Mouse (Mus musculus): ENCODE results near the gene A930017K11Rik.

The A930017K11Rik gene

DNA sequence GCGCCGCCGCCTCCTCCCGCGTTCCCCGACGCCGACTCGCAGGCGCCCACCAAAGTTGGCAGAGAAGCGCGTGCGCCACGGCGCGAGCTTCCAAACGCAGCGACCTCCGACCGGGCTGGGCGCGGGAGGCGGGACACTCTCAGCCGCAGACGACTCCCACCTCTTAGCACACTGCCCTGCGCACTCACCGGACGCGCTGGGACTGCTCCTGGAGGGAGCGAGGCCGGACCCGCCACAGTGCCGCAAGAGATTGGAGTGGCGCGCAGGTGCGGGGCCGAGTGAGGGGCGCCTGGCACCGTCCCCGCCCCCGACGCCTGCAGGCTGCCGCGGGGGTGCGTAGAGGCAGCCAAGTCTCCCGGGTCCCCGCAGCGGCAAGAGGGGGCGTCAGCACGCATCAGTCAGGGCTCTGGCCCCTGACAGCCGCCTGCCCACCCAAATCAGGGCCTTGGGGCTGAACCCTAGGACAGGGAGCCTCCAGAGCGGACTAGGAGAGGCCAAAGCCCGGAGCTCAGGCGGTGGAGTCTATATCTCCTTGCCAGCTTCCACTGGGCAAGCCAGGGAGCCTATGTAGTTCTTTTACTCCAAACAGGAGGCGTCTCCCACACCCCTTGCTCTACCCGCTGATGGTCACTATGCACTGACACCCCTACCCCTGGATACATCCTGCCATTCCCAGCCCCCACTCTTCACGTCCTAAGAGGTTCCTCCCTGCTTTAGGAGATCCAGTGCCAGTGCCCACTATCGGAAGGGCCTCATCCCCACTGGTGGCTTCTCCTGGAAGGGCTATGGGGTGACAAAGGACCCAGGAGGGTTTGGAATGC lies at the start of gene A930017K11Rik:
A930017K11Rik (minus strand) TSS at position 763 of the 821 bp plus-strand sequence.
- DNase-seq: no peak

DNA sequence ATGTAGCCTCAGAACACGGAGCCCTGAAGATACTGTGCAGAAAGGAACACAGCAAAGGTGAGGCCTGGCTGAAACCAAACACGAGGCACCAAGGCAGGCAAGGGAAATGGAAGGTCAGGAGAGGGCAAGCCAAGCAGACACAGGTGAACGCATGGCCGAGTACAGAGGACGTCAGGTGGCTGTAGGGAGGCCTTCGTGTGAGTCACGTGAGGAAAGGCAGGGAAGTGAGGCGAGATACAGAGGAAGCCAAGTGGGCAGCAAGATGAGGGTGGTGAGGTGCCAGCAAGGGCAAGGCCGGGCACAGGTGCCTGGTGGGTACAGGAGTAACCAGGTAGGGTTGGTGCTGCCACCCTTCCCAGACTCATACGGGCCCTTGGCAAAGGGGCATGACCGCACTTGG lies 46.1 kb upstream of the A930017K11Rik start:
- DNase-seq: no peak

DNA sequence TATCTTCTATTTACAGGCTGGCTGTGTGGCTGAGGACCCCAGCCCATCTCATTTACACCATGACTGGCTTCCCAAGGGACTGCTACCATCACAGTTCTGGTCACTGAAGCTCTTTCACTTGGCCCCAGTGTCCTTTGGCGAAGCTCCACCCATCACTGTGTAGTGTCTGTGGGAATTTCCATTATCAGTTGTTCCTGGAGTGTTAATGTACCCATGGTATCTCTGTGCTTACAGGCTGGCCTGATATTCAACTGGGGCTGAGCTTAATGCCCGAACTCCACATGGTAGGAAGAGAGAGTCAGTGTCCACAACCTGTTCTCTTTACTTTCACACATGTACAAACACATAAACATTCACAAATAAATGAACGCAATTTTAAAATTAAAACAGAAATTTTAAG lies 41.1 kb upstream of the A930017K11Rik start:
- no peak for DNase-seq

DNA sequence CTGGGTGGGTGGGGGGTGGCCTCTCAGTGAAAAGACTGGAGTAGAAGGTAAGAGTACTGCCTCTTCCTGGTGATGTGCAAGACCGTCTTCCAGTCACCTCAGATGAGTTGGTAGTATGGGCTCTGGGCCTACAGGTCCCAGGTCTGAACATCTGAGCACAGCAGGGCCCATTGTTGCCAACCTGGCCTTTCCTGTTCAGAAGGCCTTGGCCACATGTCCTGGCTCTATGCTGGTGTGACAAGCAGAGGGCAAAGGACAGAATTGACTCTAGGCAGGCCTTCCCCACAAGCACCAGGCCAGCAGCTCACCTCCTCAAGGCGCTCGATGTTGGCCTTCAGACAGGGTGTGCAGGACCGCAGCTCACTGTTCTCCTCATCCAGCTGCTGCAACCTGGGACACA lies 39.9 kb upstream of the A930017K11Rik start:
- no peak for DNase-seq

DNA sequence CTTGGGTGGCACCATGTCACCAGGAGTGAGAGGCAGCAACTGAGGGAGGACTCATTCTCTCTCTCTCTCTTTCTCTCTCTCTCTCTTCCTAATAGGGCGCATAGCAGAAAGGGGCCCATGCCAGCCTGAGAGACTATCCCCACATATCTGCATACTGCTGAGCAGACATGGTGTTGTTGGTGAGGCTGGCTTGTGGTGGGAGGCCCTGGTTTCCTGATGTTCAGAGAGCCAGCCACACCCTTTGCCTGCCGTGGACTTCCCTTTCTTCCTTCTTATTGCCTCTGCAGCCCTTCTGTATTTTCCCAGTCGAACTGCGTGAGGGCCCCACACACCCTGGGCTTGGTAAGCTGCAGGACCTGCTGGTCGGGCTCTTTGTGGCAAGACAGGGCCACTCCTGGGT lies 38.0 kb upstream of the A930017K11Rik start:
- DNase-seq: no peak

DNA sequence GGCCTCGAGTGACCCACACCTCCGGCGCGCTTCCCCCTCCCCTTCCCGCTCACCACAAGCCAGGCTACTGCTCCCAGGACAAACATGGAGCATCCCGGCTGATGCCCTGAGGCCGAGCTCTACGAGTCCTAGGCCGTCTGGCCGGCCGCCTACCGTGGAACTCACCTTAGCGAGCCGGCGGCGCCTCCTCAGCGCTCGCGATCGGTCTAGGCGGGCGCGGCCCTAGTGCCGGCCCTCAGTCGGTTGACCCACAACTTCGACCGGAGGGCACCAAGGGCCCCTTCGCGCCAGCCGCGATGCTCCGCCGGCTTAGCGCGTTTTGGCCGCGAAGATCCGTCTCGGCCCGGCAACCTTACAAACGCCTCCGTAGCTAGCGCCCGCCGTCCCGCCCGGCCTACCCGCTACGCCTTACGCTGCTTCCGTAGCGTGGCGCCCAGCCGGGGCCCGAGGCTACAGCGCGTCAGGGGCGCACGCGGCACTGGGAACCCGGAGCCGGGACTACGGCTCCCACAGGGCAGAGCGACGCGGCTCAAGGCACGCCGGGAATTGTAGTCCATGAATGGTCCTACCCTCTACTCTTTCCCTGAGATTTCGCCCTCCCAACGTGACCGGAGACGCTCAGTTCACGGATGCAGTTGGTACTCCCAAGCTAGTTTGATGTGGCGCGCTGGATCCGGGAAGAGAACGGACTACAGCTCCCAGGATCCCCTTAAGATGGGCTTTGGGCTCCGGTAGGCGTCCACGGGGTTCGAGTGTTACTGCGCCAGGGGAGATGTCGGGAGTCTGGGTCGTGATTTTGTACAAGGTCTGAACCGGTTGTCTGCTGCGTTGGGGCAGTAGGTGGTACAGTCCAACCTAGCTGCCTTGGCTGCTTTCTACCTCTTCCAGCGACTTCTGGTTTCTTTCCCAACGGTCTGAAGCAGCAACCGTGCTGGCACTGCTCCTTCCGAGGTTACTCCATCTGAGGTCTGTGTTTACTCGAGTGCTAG lies 33.2 kb upstream of the A930017K11Rik start, which contains the start of gene Capn15:
Capn15 (minus strand) TSS at position 491 of the 989 bp plus-strand sequence.
- peak; percentile 94 to 96 for DNase-seq

DNA sequence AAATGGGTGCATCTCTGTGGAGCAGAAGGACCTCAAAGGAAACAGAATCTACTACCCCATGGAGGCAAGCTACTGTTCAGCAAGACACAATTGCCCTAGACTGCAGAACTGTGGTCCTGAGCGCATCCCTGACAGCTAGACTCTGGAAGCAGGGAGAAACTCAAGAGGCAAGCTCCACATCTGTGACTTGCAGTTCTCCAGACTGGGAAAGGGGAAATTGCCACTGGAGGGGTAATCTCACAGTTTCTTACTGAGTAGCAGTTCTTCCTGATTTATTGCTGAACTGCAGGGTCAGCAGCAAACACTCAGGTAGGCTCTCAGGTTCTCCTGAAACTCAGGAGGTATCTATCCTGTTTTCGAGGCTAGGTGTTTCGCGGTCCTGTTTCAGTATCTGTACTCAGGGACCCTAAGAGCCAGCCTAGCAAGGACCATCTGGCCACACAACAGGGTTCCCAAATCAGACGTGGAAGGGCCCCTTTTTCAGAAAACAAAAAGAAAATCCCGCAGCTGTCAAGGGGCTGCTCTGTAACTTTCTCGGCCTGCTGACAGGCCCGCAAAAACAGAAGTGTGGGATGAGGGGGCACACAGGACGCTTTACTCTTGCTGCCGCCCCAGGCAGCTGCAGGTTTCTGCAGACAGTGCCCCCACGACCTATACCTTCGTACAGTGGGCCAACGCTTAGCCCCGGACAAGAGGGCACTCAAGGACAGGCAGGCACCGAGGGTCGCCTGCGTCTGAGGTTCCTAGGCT lies 32.4 kb upstream of the A930017K11Rik start:
- no peak for DNase-seq

DNA sequence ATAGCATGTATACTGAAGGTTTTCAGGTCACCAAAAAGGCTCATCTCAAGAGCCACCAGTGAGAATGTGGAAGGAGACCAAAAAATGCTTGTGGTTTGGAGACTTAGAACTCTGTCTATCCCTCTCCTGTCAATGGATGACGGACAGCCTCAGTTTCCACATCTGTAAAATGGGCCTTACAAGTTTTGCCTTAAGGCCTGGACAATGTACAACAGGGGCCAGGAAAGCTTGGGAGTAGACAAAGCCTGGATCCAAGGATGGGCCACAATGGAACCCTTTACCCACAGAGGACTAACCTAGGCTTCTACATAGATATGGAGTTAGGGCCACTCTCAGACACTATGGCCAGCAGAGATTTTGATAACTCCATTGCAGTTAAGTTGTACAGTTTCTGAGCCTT lies 31.7 kb upstream of the A930017K11Rik start:
- DNase-seq: no peak

DNA sequence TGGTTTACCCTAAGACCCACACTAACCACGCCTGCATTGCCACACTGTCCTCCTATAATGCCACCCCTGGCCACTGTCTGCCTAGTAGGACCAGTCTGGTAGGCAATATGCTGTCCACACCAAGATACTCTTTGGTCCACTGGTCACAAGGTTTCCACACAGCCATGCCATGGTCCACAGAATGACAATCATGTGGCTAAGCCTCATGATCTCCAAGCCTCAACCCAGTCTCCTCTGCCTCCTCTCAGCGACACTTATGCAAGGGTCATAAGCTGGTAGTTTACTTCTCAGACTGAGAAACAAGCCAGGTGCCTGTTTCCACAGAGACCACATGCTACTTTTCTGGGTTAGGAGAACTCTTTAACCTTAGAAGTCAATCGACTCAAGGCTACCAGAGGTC lies 30.5 kb upstream of the A930017K11Rik start:
- peak in 1 of 2 experiments; percentile 43 for DNase-seq

DNA sequence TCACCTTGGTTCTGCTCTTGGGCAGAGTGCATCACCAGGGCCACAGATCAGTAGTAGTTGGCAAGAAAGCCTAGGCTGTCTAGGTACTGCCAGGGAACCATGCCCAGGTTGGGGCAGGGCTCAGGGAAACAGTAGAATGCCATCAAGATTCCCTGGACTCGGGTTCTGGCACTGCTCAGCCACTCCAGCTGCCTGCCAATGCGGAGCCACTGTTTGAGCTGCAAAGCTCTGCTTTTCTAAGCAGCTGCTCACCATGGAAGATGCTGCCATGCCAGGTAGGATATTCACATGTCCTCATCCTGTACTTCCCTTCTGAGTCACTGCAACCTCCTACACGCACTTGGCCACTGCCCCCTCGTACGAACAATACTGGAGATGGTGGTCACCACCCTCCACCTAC lies 28.5 kb upstream of the A930017K11Rik start:
- no peak for DNase-seq

DNA sequence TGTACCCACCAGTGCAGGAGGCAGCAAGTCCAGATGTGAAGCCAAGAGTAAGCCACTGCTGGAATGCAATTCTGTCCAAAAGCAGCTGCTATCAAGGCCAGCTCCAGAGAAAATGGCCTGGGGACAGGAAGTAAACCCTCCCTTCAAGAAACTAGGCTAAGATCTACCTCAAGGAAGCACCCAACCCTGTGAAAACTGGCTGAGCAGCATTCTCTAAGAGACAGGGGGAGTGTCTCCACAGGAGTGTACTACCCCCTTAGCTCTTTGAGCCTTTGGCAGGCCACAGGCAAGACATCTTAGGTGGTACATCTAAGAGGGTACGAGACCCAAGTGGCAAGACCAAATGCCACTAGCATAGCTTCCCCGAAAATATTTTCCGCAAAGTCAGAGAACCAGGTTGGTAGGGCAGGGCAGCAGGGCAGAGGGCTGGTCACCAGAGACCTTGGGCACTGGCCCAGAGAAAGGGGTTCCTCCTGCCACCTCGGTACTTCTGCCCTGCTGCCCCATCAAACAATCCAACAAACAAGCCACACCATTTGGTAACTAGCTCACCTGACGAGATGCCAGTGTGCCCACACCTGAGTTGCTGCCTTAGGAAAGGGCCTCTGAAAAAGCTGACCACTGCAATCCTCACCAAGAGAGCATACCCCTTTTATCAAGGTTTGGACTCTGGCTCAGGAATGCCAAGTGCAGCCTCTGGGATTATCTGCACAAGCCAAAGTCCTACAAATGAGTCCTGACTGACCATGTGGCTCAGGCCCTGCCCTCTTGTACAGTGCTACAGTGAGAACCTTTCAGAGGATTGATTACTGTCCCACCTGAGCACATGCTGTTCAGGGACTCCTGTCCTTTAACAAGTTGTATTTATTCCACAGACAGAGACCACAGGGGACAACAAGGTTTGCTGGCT lies 27.7 kb upstream of the A930017K11Rik start:
- peak in 1 of 2 experiments; percentile 31 for DNase-seq

DNA sequence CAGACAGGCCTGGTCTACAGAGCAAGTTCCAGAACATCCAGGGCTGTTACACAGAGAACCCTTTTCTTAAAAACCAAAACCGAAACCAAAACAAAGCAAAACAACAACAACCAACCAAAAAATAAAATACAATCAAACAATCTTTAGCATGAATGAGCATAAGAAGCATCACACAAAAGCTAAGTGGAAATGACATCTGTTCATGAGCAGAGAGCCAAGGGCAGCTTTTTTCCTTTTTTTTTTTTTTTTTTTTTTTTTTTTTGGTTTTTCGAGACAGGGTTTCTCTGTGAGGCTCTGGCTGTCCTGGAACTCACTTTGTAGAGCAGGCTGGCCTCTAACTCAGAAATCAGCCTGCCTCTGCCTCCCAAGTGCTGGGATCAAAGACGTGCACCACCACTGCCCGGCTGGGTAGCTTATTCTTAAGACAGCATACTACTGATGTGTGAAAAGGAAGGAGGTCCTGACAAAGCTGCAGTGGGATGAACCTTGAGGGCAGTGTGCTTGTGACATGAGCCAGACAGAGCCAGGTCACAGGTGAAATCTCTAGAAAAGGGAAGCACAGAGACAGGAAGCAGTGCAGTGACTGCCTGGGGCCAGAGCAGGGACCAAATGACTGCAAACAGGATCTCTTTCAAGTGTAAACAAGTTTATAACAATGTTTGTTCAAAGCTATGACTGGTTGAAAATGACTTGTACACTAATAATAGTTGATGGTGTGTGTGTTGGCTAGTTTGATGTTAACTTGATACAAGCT lies 18.8 kb upstream of the A930017K11Rik start:
- DNase-seq: no peak

DNA sequence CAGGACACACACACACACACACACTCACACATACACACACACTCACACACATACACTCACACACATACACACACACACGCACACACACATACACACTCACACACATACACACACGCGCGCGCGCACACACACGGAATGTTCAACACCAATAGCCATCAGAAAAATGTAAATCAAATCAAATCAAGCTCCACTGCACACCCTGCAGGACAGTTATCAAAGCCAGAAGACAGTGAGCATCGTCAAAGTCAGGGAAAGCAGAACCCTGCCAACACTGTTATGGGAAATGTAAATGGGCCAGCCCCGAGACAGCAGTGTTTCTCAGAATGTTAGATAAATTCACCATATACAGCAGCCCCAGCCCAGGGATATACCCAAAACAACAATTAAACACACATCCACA lies 18.1 kb upstream of the A930017K11Rik start:
- DNase-seq: no peak

DNA sequence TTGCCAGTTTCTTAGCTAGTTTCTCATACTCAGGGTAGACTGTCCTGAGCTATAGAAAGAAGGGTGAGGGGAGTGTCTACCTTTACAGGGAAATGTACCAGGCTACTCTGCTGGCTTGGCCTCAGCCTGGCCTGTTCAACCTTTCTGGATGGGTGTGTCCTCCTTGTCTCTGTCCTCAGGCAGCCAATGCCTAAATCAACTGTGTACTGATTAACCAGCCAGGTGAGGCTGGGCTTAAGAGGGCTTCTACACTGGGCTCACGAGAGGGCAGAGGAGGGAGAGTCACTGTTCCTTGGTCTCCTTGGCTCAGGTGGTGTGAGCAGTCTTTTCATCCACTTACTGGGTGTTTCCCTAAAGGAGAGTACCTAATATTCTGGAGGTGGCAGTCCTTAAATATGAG lies 15.8 kb upstream of the A930017K11Rik start:
- DNase-seq: peak; percentile 51 to 73

DNA sequence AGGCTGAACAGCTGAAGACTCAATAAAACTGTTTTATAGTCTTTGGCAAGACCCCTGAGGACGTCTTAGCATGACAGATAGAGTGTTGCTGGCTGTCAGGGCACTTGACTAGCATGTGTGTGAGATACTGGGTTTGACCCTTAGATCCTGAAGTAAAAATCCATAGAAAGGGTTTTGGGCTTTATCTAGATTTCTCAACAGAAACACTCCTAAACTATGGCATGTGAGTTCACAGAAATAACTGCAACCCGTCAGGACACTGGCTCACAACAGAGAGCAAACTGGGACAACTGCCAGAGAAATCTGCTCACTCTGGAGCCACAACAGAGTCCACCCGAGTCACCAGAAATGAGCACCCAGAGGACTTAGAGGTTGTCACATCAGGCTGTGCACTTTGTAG lies 15.3 kb upstream of the A930017K11Rik start:
- DNase-seq: no peak

DNA sequence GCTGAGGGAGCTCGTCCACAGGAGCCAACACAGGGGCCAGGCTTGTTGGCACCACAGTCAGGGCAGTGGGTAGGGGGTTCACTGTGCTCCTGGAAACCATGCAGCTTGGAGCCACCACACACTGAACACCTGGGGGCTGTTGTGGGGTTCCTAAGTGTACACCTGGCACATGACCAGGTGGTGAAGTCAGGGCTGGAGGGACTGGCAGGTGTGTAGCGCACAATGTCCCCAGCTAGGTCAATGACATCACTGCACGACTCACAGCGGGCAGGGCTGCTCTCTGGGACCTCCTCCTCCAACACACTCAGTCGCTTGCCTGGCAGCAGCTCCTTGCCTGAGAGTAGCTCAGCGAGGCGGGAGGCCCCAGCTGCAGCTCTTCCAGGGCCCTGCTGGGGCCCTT lies 11.9 kb upstream of the A930017K11Rik start:
- DNase-seq: no peak

DNA sequence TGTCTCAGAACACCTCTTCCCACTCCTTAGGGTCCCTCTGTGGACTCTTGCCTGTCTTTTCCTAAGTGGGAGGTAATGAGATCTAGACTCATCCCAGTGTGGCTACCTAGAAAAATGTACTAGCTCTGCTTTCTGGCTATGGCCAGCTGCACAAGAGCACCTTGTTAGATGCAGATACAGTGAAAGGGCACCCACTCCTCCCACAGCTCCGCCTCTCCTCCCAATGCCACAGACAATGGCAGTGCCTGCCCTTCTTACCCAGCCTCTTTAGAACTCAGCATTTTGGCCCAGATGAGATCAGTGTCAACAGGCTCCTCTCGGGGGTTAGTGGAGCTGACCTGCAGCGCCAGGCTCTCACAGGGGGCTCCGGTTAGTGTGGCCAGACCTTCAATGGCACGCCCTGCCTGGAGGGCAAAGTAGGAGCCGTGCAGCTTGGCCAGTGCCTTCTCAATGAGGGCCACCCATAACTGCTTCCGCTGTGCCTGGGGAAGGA lies 10.1 kb upstream of the A930017K11Rik start:
- DNase-seq: no peak

DNA sequence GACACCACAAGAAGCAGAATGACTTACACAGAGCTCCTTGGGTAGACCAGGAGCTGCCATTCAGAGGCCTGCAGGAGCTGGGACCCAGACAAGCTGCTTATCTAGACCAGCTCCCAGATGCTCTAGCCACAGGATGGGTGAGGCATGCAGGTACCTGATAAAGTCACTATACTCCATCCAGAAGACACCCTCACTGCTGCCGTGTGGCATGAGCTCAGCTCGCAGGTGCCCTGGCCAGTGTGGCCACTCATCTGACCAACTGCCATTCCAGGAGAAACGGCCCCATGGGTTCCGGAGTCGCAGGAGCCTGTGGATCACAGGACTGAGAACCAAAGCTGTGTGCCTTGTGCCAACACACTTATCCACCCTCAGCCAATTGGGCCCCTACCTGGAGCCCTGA lies 9.2 kb upstream of the A930017K11Rik start:
- DNase-seq: no peak

DNA sequence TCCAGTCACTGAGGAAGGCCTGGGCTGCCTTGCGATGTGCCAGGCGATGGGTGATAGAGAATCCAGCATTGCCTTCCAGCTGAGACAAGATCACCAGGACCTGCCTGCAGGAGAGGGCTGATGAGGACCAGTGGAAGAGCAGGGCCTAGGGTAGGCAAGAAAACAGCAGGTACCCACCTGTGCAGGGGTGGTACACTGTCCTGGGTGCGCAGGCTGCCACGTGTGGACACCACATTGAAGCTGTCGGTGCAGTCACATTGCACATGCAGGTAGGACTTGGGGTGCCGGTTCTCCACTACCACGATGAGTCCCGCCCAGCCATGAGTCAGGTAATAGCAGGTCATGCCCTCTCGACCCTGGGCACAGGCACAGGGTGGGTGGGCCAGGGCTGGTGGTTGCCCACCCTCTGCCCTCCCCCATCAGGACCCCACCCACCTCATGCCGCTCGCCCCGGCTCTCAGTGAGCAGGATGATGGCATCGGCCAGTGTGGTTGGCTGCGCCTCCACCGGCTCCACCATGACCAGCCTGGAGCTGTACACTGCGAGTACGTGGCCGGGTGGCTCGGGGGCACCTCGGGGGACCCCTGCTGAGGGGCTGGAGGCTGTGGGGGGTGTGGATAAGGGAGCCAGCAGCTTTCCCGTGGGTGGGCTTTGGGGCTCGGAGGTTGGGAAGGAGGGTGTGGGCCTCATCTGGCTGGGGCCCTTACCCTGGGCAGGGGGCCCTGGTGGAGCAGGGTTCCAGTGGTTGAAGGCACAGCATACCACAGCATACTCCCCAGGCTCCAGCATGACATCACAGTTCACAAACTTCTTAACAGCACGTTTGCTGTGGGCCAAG lies 7.5 kb upstream of the A930017K11Rik start:
- DNase-seq: no peak
